Mouse (Mus musculus): ENCODE data around the gene Mylk4.

DNA sequence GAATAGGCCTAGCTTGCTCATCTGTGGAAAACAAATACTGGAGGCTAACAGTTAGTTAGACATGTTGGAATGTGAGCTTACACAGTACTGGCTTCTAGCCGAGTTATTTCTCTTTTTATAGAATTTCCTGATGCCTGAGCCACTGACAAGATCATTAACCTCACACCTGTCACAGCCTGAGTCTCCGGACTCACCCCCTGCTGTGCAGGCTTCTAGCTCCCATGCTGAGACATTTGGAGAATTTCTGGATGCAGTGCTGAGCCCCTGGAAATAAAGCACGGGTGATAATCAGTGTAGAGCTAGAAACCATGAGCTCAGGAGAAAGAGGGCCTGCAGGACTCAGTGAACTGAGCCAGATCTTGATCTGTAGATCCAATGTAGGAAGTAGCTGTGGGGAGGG is 13.8 kb downstream of the Mylk4 start:
- TF ChIP-seq CTCF (conservative IDR thresholded peaks at IDR 0.05 in 1 of 2, IDR thresholded peaks at IDR 0.05 in 1 of 2; ENCODE audit: low read depth in 2 of 2, low read length in 2 of 2) (no peak), ZMIZ1 (IDR thresholded peaks at IDR 0.05; ENCODE audit: low read depth, low read length) (no peak), CHD2 (IDR thresholded peaks at IDR 0.05; ENCODE audit: low read length) (no peak), EP300 (IDR thresholded peaks at IDR 0.05; ENCODE audit: low read length) (no peak), ETS1 (conservative IDR thresholded peaks at IDR 0.05; ENCODE audit: low read depth, low read length) (no peak), SIN3A (IDR thresholded peaks at IDR 0.05; ENCODE audit: low read length) (no peak), POLR2A (IDR thresholded peaks at IDR 0.05; ENCODE audit: low read depth, low read length) (no peak), RAD21 (IDR thresholded peaks at IDR 0.05; ENCODE audit: low read depth, low read length) (no peak), ZC3H11A (IDR thresholded peaks at IDR 0.05; ENCODE audit: low read depth, low read length) (no peak), USF2 (conservative IDR thresholded peaks at IDR 0.05; ENCODE audit: low read depth, low read length) (no peak)
